Mouse (Mus musculus) mouse trophoblast stem cell (cell line): ENCODE results near the gene Ackr2.

Experiments
- in situ Hi-C, 2 experiments: fragments of 300-500 bp; cut with MseI, MboI; formaldehyde crosslinking; loops; 2 replicates in 1 of 2; 3 replicates in 1 of 2; pipeline ENCODE4 v1.15.1; 2025

Ackr2 gene

DNA sequence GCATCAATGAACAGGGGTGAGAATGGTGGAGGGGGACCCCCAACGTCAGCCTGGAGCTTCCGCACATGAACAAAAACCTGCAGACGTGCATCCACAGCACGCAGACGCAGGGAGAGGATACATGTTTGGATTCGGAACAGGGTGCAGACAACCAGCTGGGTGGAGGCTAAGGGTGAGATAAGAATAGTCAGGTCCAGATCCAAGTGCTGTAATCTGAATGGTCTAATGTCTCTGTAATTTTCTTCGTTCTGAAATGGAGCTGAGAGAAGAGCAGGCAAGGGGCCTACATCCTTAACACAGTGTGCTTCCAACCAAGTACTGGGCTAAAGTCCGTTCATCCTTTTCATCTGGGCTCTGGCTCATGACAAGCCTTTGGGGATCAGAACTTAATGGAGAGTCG is 6.9 kb upstream of the Ackr2 start:
- in situ Hi-C loops = no loop called here

- in situ Hi-C loops = no loop called here
These were observed 6.0 kb upstream of the Ackr2 start for GRCm38 (mm10) chr9:121892057-121892687.

GRCm38 (mm10) chr9:121894447-121894846 is 3.7 kb upstream of the Ackr2 start:
- in situ Hi-C loops = no loop called here

GRCm38 (mm10) chr9:121895392-121895993 is 2.7 kb upstream of the Ackr2 start:
- in situ Hi-C loops = no loop called here

GRCm38 (mm10) chr9:121896820-121897219 is 1.3 kb upstream of the Ackr2 start:
- in situ Hi-C loops = no loop called here

- in situ Hi-C loops = no loop called here
These were observed 1.2 kb downstream of the Ackr2 start for GRCm38 (mm10) chr9:121899306-121899705.

- in situ Hi-C loops = no loop called here
These were observed 2.2 kb downstream of the Ackr2 start for GRCm38 (mm10) chr9:121900282-121900855.

DNA sequence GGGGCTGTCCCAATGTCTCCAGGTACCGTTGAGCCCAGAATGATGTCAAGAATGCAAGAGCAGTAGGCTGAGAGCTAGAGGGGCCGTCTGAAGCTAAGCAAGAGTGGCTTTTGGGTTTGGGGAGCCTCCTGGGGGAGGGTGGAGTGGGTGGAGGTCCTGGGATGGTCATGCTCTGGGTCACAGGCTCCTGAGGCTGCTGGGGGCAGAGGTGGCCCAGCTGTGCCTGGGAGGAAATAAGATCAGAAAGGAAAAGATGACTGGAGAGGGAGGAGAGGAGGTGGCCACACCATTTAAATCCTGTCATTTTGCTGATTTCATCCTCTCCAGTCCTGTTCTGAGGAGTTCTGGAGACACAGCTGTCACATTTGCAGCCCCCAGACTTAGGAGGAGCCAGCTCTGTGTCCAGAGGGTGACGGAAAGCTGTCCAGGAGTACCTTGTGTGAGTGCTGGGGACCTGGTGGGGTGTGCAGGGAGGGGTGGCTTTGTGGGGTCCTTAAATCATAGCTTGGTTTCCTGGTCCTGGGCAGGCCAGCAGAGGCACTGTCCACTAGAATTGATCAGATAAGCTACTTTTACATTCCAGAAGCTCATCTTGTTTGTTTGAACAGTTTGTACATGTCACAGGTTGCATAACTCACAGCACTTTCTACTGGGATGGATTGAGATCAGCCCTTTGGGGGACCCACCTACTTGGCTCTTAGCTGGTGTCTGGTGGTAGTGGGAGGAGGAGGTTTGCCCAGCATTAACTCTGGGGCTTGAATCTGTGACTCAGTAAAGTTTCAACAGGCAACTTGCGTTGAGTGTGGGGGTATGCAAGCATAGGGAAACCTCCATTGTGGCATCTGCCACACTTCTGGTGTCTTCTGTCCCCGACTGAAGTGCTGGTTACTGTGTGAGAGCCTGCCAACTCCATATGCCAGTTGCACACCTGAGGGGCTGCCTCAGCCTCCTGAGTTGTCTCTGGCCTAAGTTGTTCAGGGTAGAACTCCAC is 3.9 kb downstream of the Ackr2 start:
- in situ Hi-C loops = no loop called here

DNA sequence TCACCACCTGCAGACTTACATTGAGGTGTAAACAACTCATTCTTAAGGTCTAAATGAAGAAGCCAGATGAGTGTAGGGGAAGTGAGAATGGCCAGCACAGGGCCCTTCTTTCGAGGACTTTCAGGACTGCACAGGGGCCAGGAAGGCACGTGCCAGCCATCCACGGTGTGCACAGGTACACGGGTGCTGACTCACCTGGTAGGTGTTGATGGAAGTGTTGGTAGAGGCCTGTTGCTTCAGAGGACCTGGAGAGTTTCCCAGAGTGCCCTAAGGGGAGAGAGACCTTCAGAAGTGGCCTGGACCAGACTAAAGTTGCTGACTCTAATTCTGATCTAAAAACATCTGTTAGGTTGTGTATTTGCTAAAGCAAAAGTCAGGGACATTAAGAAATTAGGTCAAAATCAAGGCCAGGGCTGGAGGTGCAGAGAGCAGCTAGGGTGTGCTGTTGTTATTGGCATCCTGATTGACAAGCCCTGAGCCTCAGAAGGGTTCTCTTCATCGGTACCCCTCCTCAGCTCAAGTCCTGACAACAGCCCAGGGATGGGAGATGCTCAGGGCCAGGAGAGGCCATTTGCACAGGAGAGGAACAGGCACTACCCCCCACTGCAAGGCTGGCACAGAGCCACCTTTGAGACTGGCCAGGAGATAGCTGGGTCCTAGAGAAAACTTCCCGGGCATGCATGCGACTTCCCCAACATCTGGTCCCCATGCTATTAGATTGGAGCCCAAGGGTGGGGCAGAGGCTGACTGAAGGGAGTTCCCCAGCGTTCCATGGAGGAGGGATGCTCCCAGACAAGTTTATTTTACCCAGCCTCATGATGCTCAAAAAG is 5.5 kb downstream of the Ackr2 start:
- in situ Hi-C loops = no loop called here

DNA sequence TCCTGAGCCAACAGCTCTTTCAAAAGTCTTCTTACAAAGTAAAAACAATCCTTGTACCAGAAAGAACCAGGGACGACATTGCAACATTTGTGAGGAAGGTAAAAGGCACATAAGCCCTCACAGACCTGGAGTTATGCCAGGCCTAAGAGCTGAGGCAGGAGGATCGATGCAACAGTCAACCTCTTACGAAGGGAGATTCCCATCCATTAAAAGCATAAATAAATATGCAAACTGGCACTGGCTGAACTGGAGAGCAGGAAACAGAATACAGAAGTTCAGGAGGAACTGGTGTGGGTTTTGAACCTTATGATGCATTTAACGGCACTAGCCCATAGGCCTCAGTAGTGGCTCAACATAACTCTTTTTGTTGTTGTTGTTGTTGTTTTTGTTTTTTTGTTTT is 6.2 kb downstream of the Ackr2 start:
- in situ Hi-C loops = no loop called here

DNA sequence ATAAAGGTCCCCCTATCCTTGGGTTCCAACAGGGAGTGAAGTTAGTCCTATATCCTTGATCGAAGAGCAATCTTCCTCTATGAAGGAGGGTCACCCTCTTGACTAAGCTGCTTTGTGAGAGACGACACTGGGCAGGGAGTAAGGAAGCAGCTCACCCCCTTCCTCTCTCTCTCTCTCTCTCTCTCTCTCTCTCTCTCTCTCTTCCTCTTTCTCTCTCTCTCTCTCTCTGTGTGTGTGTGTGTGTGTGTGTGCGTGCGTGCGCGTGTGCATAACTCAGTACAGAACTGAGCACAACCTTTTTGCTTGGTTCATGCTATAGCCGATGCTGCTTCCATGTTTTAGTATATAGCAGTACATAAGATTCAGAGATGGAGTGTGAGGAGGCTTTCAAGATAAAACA is 6.8 kb downstream of the Ackr2 start:
- in situ Hi-C loops = no loop called here

GRCm38 (mm10) chr9:121905556-121906185 is 7.5 kb downstream of the Ackr2 start:
- in situ Hi-C loops = no loop called here

DNA sequence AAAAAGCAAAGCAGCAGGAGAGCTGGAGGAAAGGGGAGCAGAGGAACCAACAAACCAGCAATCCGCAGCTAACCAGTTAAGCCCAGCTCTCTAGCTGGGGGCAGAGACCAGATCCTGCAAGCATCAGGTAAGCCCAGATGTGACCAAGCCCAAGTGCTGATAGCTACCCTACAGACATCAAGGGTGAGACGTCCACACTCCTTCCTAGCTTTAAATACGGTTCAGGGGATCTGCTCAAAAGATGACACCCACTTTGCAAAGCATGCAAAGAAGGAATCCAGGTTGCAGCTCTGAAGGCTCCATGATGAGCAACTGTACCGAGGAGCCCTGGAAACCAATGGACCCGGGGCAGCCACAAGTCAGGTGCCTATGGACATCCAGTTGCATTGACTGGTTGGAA is 8.3 kb downstream of the Ackr2 start:
- in situ Hi-C loops = no loop called here

DNA sequence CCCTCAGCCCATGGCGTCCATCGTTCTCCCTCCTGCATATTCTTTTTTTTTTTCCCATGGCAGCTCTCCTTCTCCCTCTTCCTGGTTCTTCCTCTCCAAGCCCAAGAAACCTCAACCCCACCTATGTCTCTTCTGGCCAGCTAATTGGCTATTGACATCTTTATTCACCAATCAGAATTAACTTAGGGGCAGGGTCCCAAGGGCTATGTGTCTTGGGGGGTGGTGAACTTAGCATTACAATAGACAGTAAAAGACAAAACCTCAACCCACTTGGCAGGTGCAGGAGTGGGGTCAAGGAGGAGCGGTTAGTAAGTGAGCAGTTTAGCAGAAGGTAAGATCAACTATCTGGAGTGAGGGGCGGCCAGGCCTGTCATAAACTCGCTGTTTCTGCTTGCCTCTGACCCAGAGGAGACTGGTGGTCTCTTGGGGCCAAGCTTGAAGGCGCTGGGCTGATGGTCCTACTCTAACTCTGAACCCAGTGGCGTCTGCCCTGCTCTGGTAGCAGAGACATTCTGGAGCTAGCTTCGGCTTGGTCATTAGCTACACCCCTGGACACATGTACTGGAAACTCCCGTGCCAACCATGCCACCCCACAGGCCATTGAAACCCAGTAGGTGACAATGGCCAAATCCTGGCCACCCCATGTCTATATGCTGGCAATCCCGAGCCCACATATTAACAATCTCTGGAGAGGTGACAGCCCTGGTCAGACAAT is 9.4 kb downstream of the Ackr2 start:
- in situ Hi-C loops = no loop called here

GRCm38 (mm10) chr9:121908321-121908720 is 10.2 kb downstream of the Ackr2 start:
- in situ Hi-C loops = no loop called here

- in situ Hi-C loops = no loop called here
These were observed 11.5 kb downstream of the Ackr2 start for GRCm38 (mm10) chr9:121909635-121910034.

GRCm38 (mm10) chr9:121911196-121911595 is 13.0 kb downstream of the Ackr2 start:
- in situ Hi-C loops = no loop called here

GRCm38 (mm10) chr9:121912786-121913185 is 14.6 kb downstream of the Ackr2 start:
- in situ Hi-C loops = no loop called here

DNA sequence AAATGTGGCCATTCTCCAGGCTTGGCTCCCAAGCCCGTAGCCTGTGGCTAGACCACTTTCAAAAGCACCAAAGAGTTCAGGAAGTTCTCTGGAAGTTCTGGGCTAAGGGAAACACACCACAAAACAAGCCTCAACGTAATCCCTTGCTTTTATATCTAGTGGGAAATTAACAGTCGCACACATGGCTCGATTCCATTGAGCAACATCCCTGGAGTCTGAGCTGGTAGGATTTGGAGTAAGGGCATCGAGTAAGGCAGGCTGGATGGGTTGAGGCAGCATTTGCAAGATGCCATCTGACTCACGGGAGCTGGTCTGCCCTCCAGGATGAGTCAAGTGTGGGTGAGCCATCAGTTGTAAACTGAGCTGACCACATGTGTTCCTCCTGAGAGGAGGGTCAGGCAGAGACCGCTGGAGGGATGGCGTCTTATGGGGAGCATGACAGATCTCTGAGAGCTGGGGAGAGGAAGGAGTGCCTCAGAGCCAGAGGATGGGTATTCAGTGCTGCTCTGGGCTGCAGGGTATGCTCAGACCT is 16.1 kb downstream of the Ackr2 start:
- in situ Hi-C loops = no loop called here

- in situ Hi-C loops = no loop called here
These were observed 16.9 kb downstream of the Ackr2 start for GRCm38 (mm10) chr9:121915056-121915455.
